Mouse (Mus musculus) MEL (cell line): ENCODE data around the gene Ggcx. TPM values are rescaled to one million over a fixed set of nuclear protein-coding genes. Genes with fewer than 3 reads are reported as not detected.
A peak's percentile ranks its signal among the peaks of the same experiment; 100 is the strongest.

Experiments
- DNase-seq: peaks from one replicate; pipeline ENCODE4 v3.0.0; 2011; ENCODE audit warnings: low read depth, low spot score
- H3K27ac ChIP-seq: 2 replicates; pipeline ENCODE4 v1.5.1; 2012; ENCODE audit warnings: low read depth, mild to moderate bottlenecking, control low read depth, low read length, moderate library complexity; ENCODE audit not compliant: control insufficient read depth
- H3K27me3 ChIP-seq, 2 experiments: fragments of 150-350 bp in 1 of 2; sonication (generic) in 1 of 2; 2 replicates each; pipeline ENCODE4 v1.6.1; 2012; ENCODE audit warnings: low read length in 2 of 2, mild to moderate bottlenecking in 2 of 2, improper control_type of control experiment in 1 of 2, moderate library complexity in 1 of 2; ENCODE audit not compliant: insufficient read depth in 2 of 2, control insufficient read depth in 1 of 2
- H3K36me3 ChIP-seq, 2 experiments: 2 replicates each; pipeline ENCODE4 v1.6.1; 2012 to 2014; ENCODE audit warnings: low read length in 2 of 2, improper control_type of control experiment in 1 of 2, inconsistent platforms in 1 of 2, mild to moderate bottlenecking in 1 of 2; ENCODE audit not compliant: insufficient read depth in 2 of 2, control insufficient read depth in 1 of 2
- H3K4me1 ChIP-seq, 2 experiments: fragments of 150-350 bp in 1 of 2; sonication (generic) in 1 of 2; 2 replicates each; pipeline ENCODE4 v1.6.1; 2012; ENCODE audit warnings: low read length in 2 of 2, improper control_type of control experiment in 1 of 2, mild to moderate bottlenecking in 1 of 2; ENCODE audit not compliant: insufficient read depth in 2 of 2, control insufficient read depth in 1 of 2
- H3K4me3 ChIP-seq, 2 experiments: fragments of 150-350 bp in 1 of 2; sonication (generic) in 1 of 2; 2 replicates each; pipeline ENCODE4 v1.5.1; 2012; ENCODE audit warnings: low read depth in 2 of 2, low read length in 2 of 2, mild to moderate bottlenecking in 2 of 2, moderate library complexity in 2 of 2, control low read depth in 1 of 2, improper control_type of control experiment in 1 of 2; ENCODE audit not compliant: control insufficient read depth in 1 of 2, insufficient read depth in 1 of 2
- H3K79me2 ChIP-seq: 2 replicates; pipeline ENCODE4 v1.6.1; 2012; ENCODE audit warnings: mild to moderate bottlenecking, low read length, moderate library complexity; ENCODE audit not compliant: control insufficient read depth, poor library complexity, insufficient read depth
- H3K9ac ChIP-seq: 2 replicates; pipeline ENCODE4 v1.6.1; 2012; ENCODE audit warnings: low read depth, mild to moderate bottlenecking, control low read depth, low read length, moderate library complexity; ENCODE audit not compliant: control insufficient read depth, poor library complexity, severe bottlenecking
- H3K9me3 ChIP-seq: fragments of 150-350 bp; sonication (generic); replicated peaks from 2 replicates; pipeline ENCODE4 v1.6.1; 2012; ENCODE audit warnings: mild to moderate bottlenecking, low read length, improper control_type of control experiment, moderate library complexity; ENCODE audit not compliant: insufficient read depth
- BHLHE40 ChIP-seq: IDR thresholded peaks from 2 replicates; pipeline ENCODE4 v1.6.1; 2012; ENCODE audit warnings: low read depth, mild to moderate bottlenecking, inconsistent platforms, low read length, improper control_type of control experiment, borderline replicate concordance
- CTCF ChIP-seq, 3 experiments: IDR thresholded peaks in 2 of 3; conservative IDR thresholded peaks in 1 of 3; 2 replicates each; pipeline ENCODE4 v1.5.1; 2011 to 2012; ENCODE audit warnings: low read length in 3 of 3, low read depth in 2 of 3, mild to moderate bottlenecking in 2 of 3, improper control_type of control experiment in 1 of 3, inconsistent platforms in 1 of 3, mixed read lengths in 1 of 3, moderate library complexity in 1 of 3; ENCODE audit not compliant: control insufficient read depth in 1 of 3, insufficient read depth in 1 of 3, poor library complexity in 1 of 3, severe bottlenecking in 1 of 3
- GATA1 ChIP-seq: IDR thresholded peaks from 2 replicates; pipeline ENCODE4 v1.6.1; 2011; ENCODE audit warnings: low read depth, low read length, improper control_type of control experiment
- HCFC1 ChIP-seq: IDR thresholded peaks from 2 replicates; pipeline ENCODE4 v1.6.1; 2012; ENCODE audit warnings: low read depth, mild to moderate bottlenecking, inconsistent platforms, low read length, improper control_type of control experiment, moderate library complexity
- KAT2A ChIP-seq: conservative IDR thresholded peaks from 2 replicates; pipeline ENCODE4 v1.6.1; 2012; ENCODE audit warnings: low read depth, low read length, improper control_type of control experiment, inconsistent platforms
- MAFK ChIP-seq: IDR thresholded peaks from 2 replicates; pipeline ENCODE4 v1.6.1; 2011; ENCODE audit warnings: low read depth, mild to moderate bottlenecking, low read length, improper control_type of control experiment, borderline replicate concordance
- MAX ChIP-seq: IDR thresholded peaks from 2 replicates; pipeline ENCODE4 v1.6.1; 2011; ENCODE audit warnings: low read length, improper control_type of control experiment
- MXI1 ChIP-seq: IDR thresholded peaks from 2 replicates; pipeline ENCODE4 v1.6.1; 2011; ENCODE audit warnings: mild to moderate bottlenecking, low read depth, low read length, improper control_type of control experiment
- MYC ChIP-seq: IDR thresholded peaks from 2 replicates; pipeline ENCODE4 v1.6.1; 2011; ENCODE audit warnings: low read depth, mild to moderate bottlenecking, low read length, improper control_type of control experiment, moderate library complexity
- NELFE ChIP-seq: IDR thresholded peaks from 2 replicates; pipeline ENCODE4 v1.6.1; 2011; ENCODE audit warnings: low read depth, low read length, improper control_type of control experiment
- NRF1 ChIP-seq: IDR thresholded peaks from 2 replicates; pipeline ENCODE4 v1.6.1; 2014; ENCODE audit warnings: low read depth, mild to moderate bottlenecking, inconsistent platforms, low read length, improper control_type of control experiment, moderate library complexity; ENCODE audit not compliant: poor library complexity, insufficient read depth, severe bottlenecking
- POLR2A ChIP-seq, 2 experiments: IDR thresholded peaks; 2 replicates each; pipeline ENCODE4 v1.6.1; 2011 to 2012; ENCODE audit warnings: low read length in 2 of 2, mild to moderate bottlenecking in 2 of 2, control low read depth in 1 of 2, improper control_type of control experiment in 1 of 2, low read depth in 1 of 2, moderate library complexity in 1 of 2; ENCODE audit not compliant: control insufficient read depth in 1 of 2, insufficient read depth in 1 of 2, poor library complexity in 1 of 2
- POLR2AphosphoS2 ChIP-seq: IDR thresholded peaks from 2 replicates; pipeline ENCODE4 v1.6.1; 2011; ENCODE audit warnings: low read length, improper control_type of control experiment
- RCOR1 ChIP-seq: IDR thresholded peaks from 2 replicates; pipeline ENCODE4 v1.6.1; 2012; ENCODE audit warnings: low read depth, mild to moderate bottlenecking, inconsistent platforms, low read length, improper control_type of control experiment
- USF1 ChIP-seq: IDR thresholded peaks from 2 replicates; pipeline ENCODE4 v1.6.1; 2014; ENCODE audit warnings: low read depth, mild to moderate bottlenecking, inconsistent platforms, low read length, improper control_type of control experiment, moderate library complexity
- ZNF384 ChIP-seq: IDR thresholded peaks from 2 replicates; pipeline ENCODE4 v1.6.1; 2012; ENCODE audit warnings: low read depth, mild to moderate bottlenecking, inconsistent platforms, low read length, improper control_type of control experiment
- polyA plus RNA-seq, 2 experiments: library from polyadenylated mRNA; stranded (reverse) in 1 of 2; unstranded in 1 of 2; fragments of >175 nt in 1 of 2; fragments of >200 nt in 1 of 2; gene quantifications; 2 replicates each; pipeline versions ENCODE4 v1.2.1 to v1.2.4; 2012; ENCODE audit warnings: low replicate concordance in 2 of 2, low read depth in 1 of 2; ENCODE audit not compliant: insufficient read length in 2 of 2, insufficient read depth in 1 of 2, missing spikeins in 1 of 2
- total RNA-seq: library from RNA; depleted of rRNA; stranded (reverse); fragments of 300-350 nt; gene quantifications from 2 replicates; pipeline ENCODE4 v1.2.3, GENCODE M21; 2012

Ggcx gene
- total and polyA plus RNA-seq, 3 experiments, result 5.2 to 5.4 TPM; not detected in 1

- Histone ChIP-seq H3K27me3 (no peaks in the 10 kb centered on the region), H3K9ac (peak overlapping the region; percentile 96), H3K36me3 (peaks cover 0 to 35% of the 10 kb centered on the region in 2 experiments; a peak in 2 of 4 replicates), H3K79me2 (peaks cover 52% of the 10 kb centered on the region), H3K27ac (peak overlapping the region; percentile 99), H3K4me1 (peaks cover 0 to 43% of the 10 kb centered on the region in 2 experiments; a peak in 3 of 4 replicates), H3K4me3 (peak overlapping the region; percentile 43 to 51), H3K9me3 (no peaks in the 10 kb centered on the region)
- TF ChIP-seq RCOR1 (no peak), BHLHE40 (no peak), GATA1 (no peak), KAT2A (no peak), NELFE (no peak), CTCF (IDR thresholded peaks at IDR 0.05 in 2 of 3, conservative IDR thresholded peaks at IDR 0.05 in 1 of 3; ENCODE audit: control insufficient read depth in 1 of 3, insufficient read depth in 1 of 3, low read depth in 2 of 3, low read length in 3 of 3, poor library complexity in 1 of 3, severe bottlenecking in 1 of 3) (peak in 1 of 3 experiments; percentile 27; a peak in 2 of 6 replicates)
- peak; percentile 60 for DNase-seq
These were observed 21.8 kb upstream of the Ggcx start for GRCm38 (mm10) chr6:72392341-72392740.

- Histone ChIP-seq H3K27me3 (no peaks in the 10 kb centered on the region), H3K4me1 (peaks cover 0 to 24% of the 10 kb centered on the region in 2 experiments; a peak in 2 of 4 replicates), H3K9me3 (no peaks in the 10 kb centered on the region), H3K4me3 (no peak overlapping the region), H3K27ac (no peak overlapping the region), H3K9ac (no peak overlapping the region), H3K36me3 (peaks cover 0 to 15% of the 10 kb centered on the region in 2 experiments; a peak in 2 of 4 replicates), H3K79me2 (peaks cover 15% of the 10 kb centered on the region)
- DNase-seq, result peak; percentile 15
- TF ChIP-seq POLR2A (IDR thresholded peaks at IDR 0.05; ENCODE audit: control insufficient read depth in 1 of 2, insufficient read depth in 1 of 2, low read depth in 1 of 2, low read length in 2 of 2, poor library complexity in 1 of 2), result no peak; a peak in 1 of 4 replicates
- TF ChIP-seq POLR2AphosphoS2, result peak; percentile 65; the same call in 1 of the 2 replicates
These were observed 17.3 kb upstream of the Ggcx start for GRCm38 (mm10) chr6:72396837-72397251.

DNA sequence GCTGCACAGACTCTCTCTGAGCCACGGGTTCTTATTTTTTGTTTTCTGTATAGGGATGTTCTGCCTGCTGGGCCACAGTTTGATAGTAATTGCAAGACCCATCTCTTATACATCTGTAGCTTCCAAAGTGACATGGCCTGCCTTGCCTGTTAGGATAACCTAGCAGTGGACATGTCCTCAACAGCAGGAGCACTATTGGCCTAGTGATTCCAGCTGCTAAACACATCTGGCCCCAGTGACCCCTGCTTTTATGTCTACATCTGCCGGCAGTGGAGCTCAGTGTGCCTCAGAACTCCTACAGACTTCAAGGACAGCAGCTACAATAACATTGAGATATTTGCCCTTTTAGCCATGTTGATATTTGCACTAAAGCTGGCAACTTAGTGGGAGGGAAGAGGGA lies 14.1 kb upstream of the Ggcx start:
- peaks cover 2 to 22% of the 10 kb centered on the region in 2 experiments; a peak in 3 of 4 replicates for H3K4me1 ChIP-seq
- H3K9me3 ChIP-seq, result no peaks in the 10 kb centered on the region
- no peaks in the 10 kb centered on the region for H3K27me3 ChIP-seq
- peaks cover 0 to 9% of the 10 kb centered on the region in 2 experiments; a peak in 2 of 4 replicates for H3K36me3 ChIP-seq
- no peak overlapping the region for H3K9ac ChIP-seq
- no peak overlapping the region for H3K4me3 ChIP-seq
- no peaks in the 10 kb centered on the region for H3K79me2 ChIP-seq
- TF ChIP-seq USF1, result no peak
- TF ChIP-seq RCOR1, result no peak
- no peak for TF ChIP-seq NRF1
- no peak for TF ChIP-seq ZNF384
- no peak for TF ChIP-seq HCFC1
- TF ChIP-seq MAFK, result no peak
- TF ChIP-seq MAX, result no peak
- TF ChIP-seq MXI1, result no peak
- TF ChIP-seq MYC, result no peak
- TF ChIP-seq, all 39 proteins: peak for 0
- peak; percentile 12 for DNase-seq
- no peak overlapping the region for H3K27ac ChIP-seq
